Mouse (Mus musculus): ENCODE data around the gene Echdc3. TPM values are rescaled to one million over a fixed set of nuclear protein-coding genes. Genes with fewer than 3 reads are reported as not detected.
A peak's percentile ranks its signal among the peaks of the same experiment; 100 is the strongest.

Echdc3 gene
- total RNA-seq, 2 experiments from 2014 or later, result 0.86 to 0.99 TPM

DNA sequence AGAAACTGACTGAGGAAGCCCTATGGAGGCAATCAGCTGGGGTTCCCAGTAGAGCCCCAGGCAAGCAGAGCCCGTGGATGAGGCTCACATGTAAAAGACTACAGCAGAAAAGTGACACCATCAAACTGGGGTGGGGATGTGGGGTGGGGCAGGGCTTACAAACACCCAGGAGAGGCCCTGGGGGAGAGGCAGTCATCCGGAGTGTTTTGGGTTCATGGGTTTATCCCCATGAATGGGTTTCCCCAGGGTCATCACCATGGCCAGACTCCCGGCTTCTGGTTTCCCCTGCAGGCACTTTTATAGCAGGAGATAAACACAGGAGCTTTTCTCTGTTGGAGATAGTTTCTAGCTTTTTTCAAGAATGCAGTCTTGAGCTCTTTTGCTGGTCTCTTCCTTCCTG lies 39.8 kb downstream of the Echdc3 start:
- no peak for DNase-seq (ENCODE audit: low spot score in 2 of 2)

DNA sequence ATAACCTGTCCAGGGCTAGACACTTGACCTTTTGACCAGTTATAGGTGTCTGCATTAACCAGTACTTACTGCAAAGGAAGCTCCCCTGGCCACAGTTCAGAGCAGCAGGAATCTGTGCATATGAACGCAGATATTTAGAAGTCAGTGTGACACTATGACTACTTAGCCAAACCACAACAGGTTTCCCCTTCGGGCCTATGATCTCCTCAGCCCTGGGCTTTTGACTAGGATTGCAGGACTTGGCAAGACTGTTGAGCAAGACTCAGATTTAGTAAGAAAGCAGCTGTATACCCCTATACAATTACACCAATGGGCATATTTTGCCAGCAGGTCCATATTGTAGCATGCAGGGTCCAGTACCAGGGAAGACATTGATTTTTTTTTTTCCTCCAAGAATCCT lies 44.3 kb downstream of the Echdc3 start:
- no peak for DNase-seq (ENCODE audit: low spot score in 2 of 2)

DNA sequence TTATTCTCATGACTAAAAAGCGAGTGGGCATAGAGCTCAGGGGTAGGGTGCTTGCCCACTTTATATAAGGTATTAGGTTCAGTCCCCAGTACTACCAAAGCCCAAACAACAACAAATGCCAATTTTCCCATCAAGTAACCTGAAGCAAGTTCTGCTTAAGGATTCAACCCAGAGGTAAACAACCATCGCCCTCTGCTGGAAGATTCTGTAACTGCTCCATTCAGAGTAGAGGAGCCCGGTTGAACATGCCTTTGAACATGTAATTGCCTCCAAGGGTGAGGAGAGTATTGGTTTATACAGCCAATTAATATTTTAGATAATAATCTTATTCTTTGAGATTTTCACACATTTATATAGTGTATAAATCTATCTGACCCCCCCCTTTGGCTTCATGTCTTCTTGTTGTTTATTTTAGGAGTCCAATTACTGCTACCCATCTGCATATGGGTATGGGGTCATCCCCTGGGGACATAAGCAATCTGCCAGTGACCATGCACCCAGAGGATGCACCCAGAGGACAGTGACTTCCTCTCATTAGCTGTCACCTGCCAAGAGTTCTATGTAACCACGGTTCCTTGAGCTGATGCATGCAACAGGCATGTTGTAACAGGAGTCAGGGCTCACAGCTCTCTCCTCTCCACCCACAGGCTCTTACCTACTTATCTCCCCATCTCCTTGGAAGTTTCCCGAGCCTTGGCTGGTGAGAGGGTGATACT lies 44.8 kb downstream of the Echdc3 start:
- DNase-seq (ENCODE audit: low spot score in 2 of 2), result peak; percentile 54 to 90

DNA sequence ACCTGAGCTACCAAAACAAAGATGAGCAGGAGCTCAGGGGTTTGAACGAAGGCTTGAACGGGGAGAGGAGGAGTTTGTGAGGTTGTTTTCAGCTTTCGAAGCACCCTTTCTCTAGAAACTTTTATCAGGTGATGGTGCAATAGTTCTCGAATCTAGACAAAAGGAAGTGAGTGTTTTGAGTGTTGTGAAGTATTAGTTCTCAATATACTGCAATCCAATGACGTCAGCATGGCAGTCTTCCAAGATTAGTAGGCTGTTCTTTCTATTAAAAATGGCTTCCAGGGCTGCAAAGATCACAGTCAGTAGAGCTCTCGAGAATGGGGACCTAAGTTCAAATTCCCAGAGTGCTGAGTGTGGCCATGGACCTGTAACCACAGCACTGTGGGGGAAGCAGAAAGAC lies 47.1 kb downstream of the Echdc3 start:
- no peak for DNase-seq (ENCODE audit: low spot score in 2 of 2)

DNA sequence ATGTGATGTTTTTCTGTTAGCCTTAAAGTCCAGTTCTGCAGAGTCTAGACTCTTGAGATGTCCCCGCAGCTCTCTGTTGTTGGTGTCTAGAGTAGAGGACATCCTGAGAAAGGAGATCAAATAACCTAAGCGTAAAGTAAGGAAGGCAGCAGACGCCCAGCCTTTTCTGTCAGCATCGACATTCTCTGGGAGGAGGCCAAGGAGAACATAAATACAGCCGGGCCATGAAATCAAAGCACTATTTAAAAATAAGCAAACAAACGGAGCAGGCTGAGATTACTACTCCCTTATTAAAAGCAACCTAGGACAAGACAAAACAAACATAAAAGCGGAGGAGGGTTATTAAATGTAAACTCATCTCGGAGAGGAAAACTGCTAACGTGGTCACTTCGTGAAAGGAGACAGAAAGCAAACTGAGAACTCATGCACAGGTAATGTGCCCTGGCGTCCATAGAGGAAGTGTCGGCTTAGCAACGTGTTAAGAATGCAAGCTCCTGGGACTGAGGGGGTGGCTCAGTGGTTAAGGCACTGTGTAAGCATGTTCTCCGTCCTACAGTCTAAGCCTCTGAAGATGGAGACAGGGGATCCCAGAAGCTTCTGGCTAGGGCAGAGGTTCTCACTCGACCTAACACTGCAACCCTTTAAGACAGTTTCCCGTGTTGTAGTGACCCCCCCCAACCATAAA lies 48.1 kb downstream of the Echdc3 start:
- no peak for DNase-seq (ENCODE audit: low spot score in 2 of 2)

DNA sequence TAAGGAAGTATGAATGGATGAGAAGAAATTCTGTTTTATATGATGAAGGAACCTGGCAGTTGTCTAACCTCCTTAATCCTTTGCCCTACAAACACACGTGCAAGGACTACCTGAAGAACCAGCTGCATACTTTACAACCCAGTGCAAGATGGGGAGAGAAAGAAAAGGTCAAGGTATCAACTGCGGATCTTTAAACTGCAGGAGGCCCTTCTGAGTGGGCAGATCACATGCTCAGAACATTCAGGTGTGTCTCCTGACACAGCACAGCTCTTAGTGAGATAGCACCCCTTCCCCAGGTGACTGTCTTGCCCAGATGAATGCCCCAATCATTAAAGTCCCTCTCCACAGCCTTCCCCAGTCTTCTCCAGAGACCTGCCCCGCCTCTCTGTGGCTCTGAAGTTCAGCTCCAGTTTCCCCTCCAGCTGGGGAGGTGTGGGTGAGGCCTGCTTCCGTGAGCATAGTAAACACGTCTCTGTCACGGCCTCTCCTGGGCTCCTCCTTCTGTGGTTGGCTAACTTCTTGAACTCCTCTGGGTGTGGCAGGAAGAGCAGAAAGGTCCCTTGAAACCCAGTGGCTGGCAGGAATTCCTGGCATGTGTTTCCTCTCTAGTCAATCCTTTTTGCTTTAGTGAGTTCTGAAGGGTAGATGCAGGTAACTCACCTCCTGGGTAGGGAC lies 50.3 kb downstream of the Echdc3 start:
- no peak for DNase-seq (ENCODE audit: low spot score in 2 of 2)

DNA sequence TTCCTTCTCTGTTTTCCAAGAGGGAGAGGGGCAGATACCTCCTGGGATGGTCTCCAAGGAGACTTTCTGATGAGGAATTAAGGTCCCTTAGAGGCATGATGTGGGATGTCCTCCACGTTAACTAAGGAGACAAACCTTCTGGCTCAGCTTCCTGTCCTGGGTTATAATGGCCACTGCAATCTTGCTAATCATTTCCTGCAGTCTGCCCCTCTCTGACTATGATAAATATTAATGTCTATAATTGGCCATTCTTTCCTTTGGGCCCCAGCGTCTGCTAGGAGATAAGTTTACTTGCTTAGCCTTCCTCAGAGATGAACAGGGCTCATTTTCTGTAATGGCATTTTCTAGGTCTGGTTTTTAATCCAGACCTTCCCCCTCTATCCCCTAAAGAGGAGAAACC lies 53.1 kb downstream of the Echdc3 start:
- no peak for DNase-seq (ENCODE audit: low spot score in 2 of 2)

DNA sequence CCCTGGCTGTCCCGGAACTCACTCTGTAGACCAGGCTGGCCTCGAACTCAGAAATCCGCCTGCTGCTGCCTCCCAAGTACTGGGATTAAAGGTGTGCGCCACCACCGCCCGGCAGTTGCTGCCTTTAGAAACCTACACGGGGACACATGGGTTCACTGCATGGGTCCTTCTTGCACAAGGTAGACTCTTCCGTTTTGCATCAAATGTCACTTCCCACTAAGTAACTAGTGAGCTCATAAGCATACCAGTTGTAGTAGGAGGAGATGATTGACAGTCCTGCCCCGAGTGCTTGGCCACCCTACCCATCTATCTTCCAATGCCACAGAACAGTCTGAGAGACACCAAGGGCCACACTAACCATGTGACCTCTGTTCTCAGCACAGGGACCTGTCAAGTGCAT lies 53.6 kb downstream of the Echdc3 start:
- DNase-seq (ENCODE audit: low spot score in 2 of 2), result no peak

DNA sequence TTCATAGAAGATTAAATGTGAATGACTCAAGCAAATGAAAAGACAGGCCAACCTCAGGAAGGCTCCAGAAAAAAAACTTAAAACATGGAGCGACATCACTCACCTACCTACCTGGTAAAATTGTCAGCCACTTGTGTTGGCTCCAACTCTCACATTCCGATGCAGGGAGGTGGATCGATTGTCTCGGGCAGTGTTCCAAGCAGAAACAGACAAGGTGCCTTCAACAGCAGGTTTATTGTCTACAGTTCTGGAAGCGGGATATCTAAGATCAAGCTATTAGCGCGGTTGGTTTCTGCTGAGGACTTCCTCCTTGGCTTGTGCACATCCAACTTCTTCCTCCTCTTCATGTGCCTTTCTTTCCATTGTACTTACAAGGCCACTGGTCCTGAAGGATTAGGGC lies 55.2 kb downstream of the Echdc3 start:
- no peak for DNase-seq (ENCODE audit: low spot score in 2 of 2)

DNA sequence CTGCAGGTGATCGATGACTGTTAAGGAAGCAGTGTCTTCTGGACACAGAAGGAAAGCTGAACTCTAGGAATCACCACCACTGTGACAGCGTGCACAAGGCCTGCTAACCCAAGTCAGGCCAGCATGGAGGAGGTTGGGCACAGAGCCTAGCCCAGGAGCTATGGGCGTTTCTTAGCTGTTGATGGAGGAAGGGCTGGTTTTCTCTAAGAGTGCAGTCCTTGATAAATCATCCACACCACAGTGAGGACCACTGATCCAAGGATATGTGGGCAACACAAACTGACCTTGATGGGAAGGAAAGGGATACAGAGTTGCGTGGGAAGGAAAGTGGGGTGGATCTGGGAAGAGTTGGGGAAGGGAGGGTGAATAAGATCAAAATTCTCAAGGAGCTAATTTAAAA lies 55.6 kb downstream of the Echdc3 start:
- DNase-seq (ENCODE audit: low spot score in 2 of 2), result no peak

DNA sequence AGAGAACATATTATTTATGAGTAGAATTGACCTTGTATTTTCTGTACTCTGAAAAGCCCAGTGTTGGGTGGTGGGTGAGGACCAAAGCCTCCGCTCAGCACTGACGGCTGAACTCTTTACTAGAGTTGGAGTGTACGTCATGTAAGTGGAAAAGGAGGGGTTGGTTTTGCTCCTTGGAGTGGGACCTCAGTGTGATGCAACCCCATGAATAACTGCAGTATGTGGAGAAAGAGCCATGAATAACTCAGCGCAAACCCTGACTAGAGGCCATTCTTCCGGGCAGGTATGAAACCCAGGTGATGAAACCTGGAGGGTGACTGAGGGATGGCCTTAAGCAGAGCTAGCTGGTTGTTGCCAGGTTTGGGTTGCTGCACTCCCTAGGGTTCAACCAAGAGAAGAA lies 63.0 kb downstream of the Echdc3 start:
- DNase-seq (ENCODE audit: low spot score in 2 of 2), result no peak

DNA sequence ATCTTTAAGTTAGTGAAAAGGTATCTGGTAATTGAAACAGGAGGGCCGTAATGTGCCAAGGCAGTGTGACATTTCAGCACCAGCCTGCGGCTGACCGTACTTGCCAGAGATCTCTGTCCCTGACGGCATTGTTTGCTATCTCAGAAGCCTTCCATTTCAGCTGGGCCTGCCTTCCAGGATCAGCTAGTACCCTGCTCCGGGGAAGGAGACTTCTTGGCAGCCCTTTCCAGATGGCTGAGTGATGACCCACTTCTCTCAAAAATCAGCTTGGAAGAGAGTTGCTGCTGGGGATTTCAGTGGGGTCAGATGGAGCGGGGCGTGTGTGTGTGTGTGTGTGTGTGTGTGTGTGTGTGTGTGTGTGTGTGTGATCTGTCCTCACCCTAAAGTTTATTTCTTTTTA lies 65.9 kb downstream of the Echdc3 start:
- DNase-seq (ENCODE audit: low spot score in 2 of 2), result no peak

DNA sequence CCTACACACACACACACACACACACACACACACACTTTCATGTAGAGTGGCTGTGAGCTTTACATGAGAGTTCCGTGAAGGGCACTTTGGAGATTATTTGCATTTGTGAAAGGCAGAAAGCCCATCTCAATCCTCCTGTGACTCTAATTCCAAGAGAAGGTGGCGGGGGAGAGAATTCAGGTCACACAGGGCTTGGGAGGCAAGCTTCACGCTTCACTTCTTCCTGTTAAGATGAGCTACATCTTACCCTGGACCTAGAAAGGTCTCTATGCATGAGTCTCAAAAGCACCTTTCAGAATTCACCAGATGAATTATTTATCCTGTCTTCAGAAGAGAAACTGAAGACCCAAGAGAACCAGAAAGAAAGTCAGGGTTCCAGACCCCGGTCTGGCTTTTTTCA lies 66.6 kb downstream of the Echdc3 start:
- no peak for DNase-seq (ENCODE audit: low spot score in 2 of 2)

DNA sequence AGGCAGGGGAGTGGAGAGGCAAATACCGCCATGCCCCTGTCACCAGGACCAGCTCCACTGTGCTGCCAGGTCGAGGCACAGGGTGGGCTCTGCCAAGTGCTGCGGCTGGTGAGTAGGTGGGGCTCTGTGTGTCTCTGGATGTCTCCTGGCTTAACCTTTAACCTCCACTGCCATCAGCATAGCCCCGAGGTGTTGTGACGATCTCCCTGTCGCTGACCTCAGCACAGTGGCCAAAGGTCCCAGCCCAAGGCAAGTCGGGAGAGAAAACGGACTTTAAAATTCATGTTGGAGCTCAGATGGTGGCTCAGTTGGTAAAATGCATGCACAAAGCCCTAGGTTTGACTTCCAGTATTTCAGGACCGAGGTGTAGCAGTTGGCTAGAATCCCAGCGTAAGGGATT lies 67.2 kb downstream of the Echdc3 start:
- DNase-seq (ENCODE audit: low spot score in 2 of 2), result no peak

DNA sequence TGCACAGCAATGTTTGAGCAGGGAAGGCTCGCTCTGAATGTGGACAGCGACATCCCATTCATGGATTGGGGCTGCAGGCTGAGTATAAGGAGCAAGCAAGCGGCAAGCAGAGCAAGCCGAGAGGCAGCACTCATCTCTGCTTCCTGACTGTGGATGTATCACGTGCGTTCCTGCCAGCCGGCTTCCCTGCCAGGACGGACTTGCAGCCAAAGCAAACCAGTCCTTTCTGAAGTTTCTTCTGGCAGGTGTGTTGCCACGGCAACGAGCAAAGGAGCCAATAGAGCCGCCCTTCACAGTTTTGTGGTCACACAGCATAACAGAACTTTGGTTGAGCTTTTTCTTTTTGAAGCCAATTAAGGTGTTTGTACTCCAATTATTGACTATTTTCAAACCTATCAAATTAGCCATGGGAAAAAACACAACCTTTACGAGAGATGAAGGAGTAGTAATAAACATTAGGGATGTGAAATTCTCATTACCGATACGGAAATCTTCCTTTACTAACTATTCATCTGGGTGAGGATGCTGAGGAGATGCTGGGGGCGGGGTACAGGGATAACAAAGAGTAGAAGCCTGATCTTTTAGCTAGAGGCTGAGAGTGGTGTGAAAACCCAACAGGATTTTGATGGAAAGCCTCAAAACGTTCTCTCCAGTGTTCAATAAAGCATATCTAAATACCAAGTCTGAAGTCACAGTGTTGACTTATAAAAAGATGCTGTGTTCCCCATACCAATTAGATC lies 69.7 kb downstream of the Echdc3 start:
- no peak for DNase-seq (ENCODE audit: low spot score in 2 of 2)

DNA sequence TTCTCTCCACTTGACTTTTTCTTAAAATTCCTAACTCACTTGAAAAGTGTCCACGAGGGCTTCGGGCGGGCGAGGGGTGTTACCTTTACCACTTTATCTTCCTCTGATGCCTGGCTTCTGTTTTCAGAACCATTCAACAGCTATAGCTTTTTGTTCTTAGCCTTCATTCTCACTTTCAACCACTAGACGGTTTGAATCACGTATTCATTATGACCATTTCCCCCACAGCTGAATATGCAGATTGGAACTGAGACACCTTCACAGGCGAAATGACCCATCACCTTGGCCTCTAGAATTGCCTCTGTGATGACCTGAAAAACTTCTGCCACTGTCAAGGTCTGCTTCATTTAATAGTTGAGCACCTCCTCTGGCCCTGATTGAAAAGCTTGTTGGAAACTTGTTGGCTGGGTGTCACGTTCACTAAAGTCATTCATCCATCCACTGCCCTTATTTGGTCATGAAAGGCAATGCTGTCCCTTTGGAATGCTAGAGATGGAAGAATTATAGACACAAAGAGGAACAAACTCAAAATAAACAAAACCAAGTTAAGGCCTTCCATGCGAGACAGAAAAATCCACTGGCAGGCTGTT lies 72.2 kb downstream of the Echdc3 start:
- DNase-seq (ENCODE audit: low spot score in 2 of 2), result no peak

Other genes with a start within 250 kb of the Echdc3 start
- 1 to 10 TPM; 1.9 to 2.5 TPM for gene Proser2, start 82.8 kb downstream of the Echdc3 start, total RNA-seq (2021)
- 10 to 100 TPM; 11.8 to 12.5 TPM for gene Usp6nl, start 109.6 kb upstream of the Echdc3 start, total RNA-seq (2021)